Mouse (Mus musculus) liver, embryonic 14.5 days (tissue): ENCODE results near the gene Dlgap4.

Experiments
- CTCF ChIP-seq: IDR thresholded peaks from 2 replicates; pipeline ENCODE4 v1.5.1; 2016; ENCODE audit warnings: antibody characterized with exemption, low read depth, control low read depth
- EP300 ChIP-seq: IDR thresholded peaks from 2 replicates; pipeline ENCODE4 v1.6.1; 2016; ENCODE audit warnings: antibody characterized with exemption, low read depth

- TF ChIP-seq CTCF (no peak), EP300 (no peak)
Observed at GRCm38 (mm10) chr2:156698168-156698567, 84.7 kb downstream of the Dlgap4 start.
